Mouse (Mus musculus) thymus, adult 2 months (tissue): ENCODE results near the gene Bhlhe41. TPM values are rescaled to one million over a fixed set of nuclear protein-coding genes. Genes with fewer than 3 reads are reported as not detected.

ENCODE experiments used
- DNase-seq: peaks from one replicate; pipeline ENCODE4 v3.0.0; 2021
- H3K27ac ChIP-seq: fragments of 200-500 bp; 2 replicates; pipeline ENCODE4 v1.5.1; 2012; ENCODE audit warnings: low read length, control low read depth; ENCODE audit not compliant: control insufficient read depth, insufficient read depth
- H3K27me3 ChIP-seq: fragments of 200-500 bp; 2 replicates; pipeline ENCODE4 v1.6.1; 2012; ENCODE audit warnings: mild to moderate bottlenecking, low read length, moderate library complexity, mixed read lengths; ENCODE audit not compliant: control insufficient read depth, insufficient read depth
- H3K36me3 ChIP-seq: fragments of 200-500 bp; 2 replicates; pipeline ENCODE4 v1.6.1; 2012; ENCODE audit warnings: mild to moderate bottlenecking, low read length, moderate library complexity; ENCODE audit not compliant: control insufficient read depth, insufficient read depth
- H3K4me1 ChIP-seq: fragments of 200-500 bp; replicated peaks from 2 replicates; pipeline ENCODE4 v1.6.1; 2012; ENCODE audit warnings: low read length; ENCODE audit not compliant: control insufficient read depth, insufficient read depth
- H3K4me3 ChIP-seq: fragments of 200-500 bp; 2 replicates; pipeline ENCODE4 v1.5.1; 2012; ENCODE audit warnings: mild to moderate bottlenecking, low read length, control low read depth, moderate library complexity; ENCODE audit not compliant: control insufficient read depth, insufficient read depth
- CTCF ChIP-seq: fragments of 200-500 bp; IDR thresholded peaks from 2 replicates; pipeline ENCODE4 v1.5.1; 2012; ENCODE audit warnings: mild to moderate bottlenecking, control low read depth, low read length, moderate library complexity, borderline replicate concordance; ENCODE audit not compliant: control insufficient read depth, poor library complexity, insufficient read depth; ENCODE audit errors: extremely low read depth
- POLR2A ChIP-seq: fragments of 200-500 bp; IDR thresholded peaks from 2 replicates; pipeline ENCODE4 v1.6.1; 2012; ENCODE audit warnings: mild to moderate bottlenecking, low read length, control low read depth, moderate library complexity; ENCODE audit not compliant: control insufficient read depth, poor library complexity, insufficient read depth; ENCODE audit errors: extremely low read depth
- WGBS: fragments of 180-500 bp; shearing (Covaris S2); methylation state at CpG from one replicate; pipeline ENCODE4 v1.1.7; 2018; 5-methylcytosine and 5-hydroxymethylcytosine counted together
- polyA plus RNA-seq: library from polyadenylated mRNA; depleted of rRNA; stranded (reverse); fragments of >200 nt; gene quantifications from 2 replicates; pipeline ENCODE4 v1.2.3, GENCODE M21; 2012; rRNA removed

Bhlhe41 gene
- polyA plus RNA-seq, 1 experiment = 10.5 TPM

DNA sequence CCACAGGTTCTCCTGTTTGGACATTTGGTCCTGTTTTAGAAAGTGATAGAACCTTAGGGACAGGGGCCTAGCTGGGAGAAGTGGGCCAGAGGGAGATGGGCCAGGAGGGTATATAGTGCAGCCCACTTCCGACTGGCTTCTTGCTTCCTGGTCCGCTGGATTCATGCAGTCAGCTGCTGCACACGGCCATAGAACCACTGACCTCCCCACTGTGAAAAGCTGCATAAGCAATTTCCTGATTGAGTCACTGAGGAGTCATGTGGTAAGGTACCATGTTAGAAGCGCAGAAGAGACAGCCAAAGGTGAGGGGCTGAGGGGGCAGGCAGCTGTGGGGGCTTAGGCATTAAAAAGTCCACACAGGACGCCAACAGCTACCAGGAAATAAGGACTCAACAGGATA is 43.1 kb downstream of the Bhlhe41 start:
- H3K4me3 ChIP-seq = no peak overlapping the region
- TF ChIP-seq POLR2A = no peak
- TF ChIP-seq CTCF = no peak
- 89% methylated on average over 5 of the region's 5 CpGs for WGBS
- H3K27ac ChIP-seq = no peak overlapping the region
- DNase-seq = no peak
- no peaks in the 10 kb centered on the region for H3K36me3 ChIP-seq
- H3K27me3 ChIP-seq = no peaks in the 10 kb centered on the region
- H3K4me1 ChIP-seq = no peaks in the 10 kb centered on the region

DNA sequence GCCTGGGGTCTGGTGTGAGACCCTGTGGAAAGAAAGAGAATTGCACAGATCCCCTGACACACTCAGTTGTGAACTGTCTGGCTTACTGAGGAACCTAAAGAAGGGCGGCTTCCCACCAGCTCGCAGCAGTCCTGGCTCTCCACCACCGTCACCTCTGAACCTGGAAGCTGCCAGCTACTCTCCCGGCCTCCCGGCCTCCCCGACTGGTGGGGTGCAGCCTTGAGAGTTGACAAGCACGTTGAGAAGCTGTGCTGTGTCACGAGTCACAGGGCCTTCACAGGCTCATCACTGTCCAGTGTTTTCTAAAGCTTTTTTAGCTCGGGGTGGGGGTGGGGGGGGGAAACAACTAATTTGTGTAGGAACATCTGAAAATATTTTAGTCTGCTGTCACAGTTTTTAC is 46.2 kb downstream of the Bhlhe41 start:
- Histone ChIP-seq H3K4me3 (no peak overlapping the region), H3K27ac (no peak overlapping the region), H3K4me1 (no peaks in the 10 kb centered on the region), H3K27me3 (no peaks in the 10 kb centered on the region), H3K36me3 (no peaks in the 10 kb centered on the region)
- TF ChIP-seq CTCF (no peak), POLR2A (no peak)
- no peak for DNase-seq
- WGBS = 95% methylated on average over 9 of the region's 9 CpGs

GRCm38 (mm10) chr6:145815200-145815599 is 50.2 kb downstream of the Bhlhe41 start:
- no peak for DNase-seq
- Histone ChIP-seq H3K36me3 (no peaks in the 10 kb centered on the region), H3K27ac (no peak overlapping the region), H3K4me1 (no peaks in the 10 kb centered on the region), H3K27me3 (no peaks in the 10 kb centered on the region), H3K4me3 (no peak overlapping the region)
- 87% methylated on average over 15 of the region's 15 CpGs for WGBS
- TF ChIP-seq CTCF (no peak), POLR2A (no peak)

DNA sequence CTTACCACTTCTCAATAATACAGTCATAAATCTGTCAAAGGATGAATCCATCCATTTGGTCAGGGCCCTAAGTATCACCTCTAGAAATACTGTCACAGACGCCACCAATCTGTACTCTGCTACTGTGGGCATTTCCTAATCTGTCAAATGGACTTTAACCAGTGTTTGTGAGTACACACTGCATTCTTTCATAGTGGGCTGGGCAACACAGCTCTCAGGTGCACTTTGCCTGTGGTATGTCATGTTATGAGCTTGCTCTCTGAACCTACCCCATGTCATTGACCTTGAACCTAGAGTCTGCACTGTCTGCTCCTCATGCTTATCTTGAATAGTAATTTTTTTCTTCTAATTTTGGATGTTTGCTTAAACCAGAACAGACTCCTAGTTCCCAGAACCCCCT is 54.2 kb downstream of the Bhlhe41 start:
- Histone ChIP-seq H3K4me3 (no peak overlapping the region), H3K27ac (no peak overlapping the region), H3K4me1 (no peaks in the 10 kb centered on the region), H3K27me3 (no peaks in the 10 kb centered on the region), H3K36me3 (no peaks in the 10 kb centered on the region)
- 89% methylated on average over 1 of the region's 1 CpGs for WGBS
- TF ChIP-seq POLR2A = no peak
- TF ChIP-seq CTCF = no peak
- DNase-seq = no peak

DNA sequence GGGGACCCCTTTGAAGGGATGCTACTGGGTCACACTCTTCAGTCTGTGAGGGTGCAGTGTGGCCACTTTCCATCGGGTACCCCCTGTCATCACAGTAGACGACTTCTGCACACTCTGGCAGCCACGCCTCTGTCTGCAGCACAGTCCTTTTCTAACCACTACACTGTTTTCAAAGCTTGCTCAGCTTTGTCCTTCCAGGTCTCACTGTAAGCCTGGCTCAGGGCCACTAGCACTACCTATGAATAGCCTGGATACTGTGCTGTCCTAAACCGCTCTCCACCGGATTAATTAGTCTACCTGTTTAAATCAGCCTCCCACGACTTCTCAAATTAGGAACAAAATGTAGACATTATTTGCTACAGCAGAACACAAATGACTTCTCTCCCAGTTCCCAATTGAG is 55.3 kb downstream of the Bhlhe41 start:
- TF ChIP-seq CTCF (no peak), POLR2A (no peak)
- WGBS = 98% methylated on average over 6 of the region's 6 CpGs
- no peak for DNase-seq
- no peaks in the 10 kb centered on the region for H3K36me3 ChIP-seq
- H3K27ac ChIP-seq = no peak overlapping the region
- no peaks in the 10 kb centered on the region for H3K4me1 ChIP-seq
- no peaks in the 10 kb centered on the region for H3K27me3 ChIP-seq
- H3K4me3 ChIP-seq = no peak overlapping the region

DNA sequence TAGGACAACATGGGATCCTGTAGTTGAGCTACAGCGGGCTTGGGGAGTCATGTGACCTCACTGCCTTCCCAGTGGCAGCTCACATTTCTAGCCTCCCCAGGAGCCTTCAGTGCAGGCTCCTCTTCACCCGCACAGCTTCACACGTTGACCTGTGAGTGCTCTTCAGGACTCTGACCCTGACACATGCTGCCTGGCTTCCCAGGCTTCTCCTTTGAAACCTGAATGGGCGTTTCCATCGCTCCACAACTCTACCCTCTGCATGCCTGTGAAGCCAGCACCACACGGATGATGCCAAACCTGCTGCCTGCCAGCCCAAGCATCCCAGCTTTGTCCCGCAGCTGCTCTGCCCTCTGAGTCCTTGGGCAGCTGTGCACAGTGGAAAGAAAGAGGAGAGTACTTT is 55.8 kb downstream of the Bhlhe41 start:
- Histone ChIP-seq H3K27ac (no peak overlapping the region), H3K36me3 (no peaks in the 10 kb centered on the region)
- 96% methylated on average over 7 of the region's 7 CpGs for WGBS

More for the DNA sequence above, 55.8 kb downstream of the Bhlhe41 start:
- H3K4me1 ChIP-seq = no peaks in the 10 kb centered on the region
- TF ChIP-seq POLR2A (no peak), CTCF (no peak)
- no peak for DNase-seq
- H3K27me3 ChIP-seq = no peaks in the 10 kb centered on the region
- no peak overlapping the region for H3K4me3 ChIP-seq

Other genes starting within 250 kb of the Bhlhe41 start
- gene Tuba3b, start 249.8 kb downstream of the Bhlhe41 start, polyA plus RNA-seq = 0.15 and 0.61 TPM in 2 replicates
- 3.0 and 5.3 TPM in 2 replicates for gene Rassf8, start 118.8 kb downstream of the Bhlhe41 start, polyA plus RNA-seq
- gene Sspn, start 66.1 kb upstream of the Bhlhe41 start, polyA plus RNA-seq = 1.4 and 2.9 TPM in 2 replicates